Mouse (Mus musculus): Measurements from ENCODE around the gene Wnt7b.

DNA sequence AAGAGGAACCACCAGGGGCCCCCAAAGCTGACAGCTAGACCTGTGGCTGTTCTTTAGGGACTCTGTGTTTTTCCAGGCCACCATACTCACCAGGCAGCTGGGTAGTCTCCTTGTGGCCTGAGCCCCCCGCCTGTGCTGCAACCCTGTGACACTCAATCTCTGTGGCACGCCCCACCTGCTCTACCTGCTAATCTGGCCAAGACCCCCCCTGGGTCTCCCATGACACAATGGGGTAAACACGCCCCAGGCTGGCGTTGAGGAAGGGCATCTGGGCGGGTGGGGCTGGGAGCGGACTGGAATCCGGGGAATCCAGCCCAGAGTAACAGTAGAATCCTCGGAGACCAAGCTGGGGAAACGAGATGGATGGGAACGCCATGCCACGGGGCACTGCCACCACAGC lies 21.4 kb downstream of the Wnt7b start:
- TF ChIP-seq MAFK (IDR thresholded peaks at IDR 0.05; ENCODE audit: insufficient read depth, low read depth, low read length) (no peak), ZC3H11A (IDR thresholded peaks at IDR 0.05; ENCODE audit: borderline replicate concordance, low read depth, low read length) (no peak), ZNF384 (IDR thresholded peaks at IDR 0.05; ENCODE audit: low read depth, low read length) (no peak), HCFC1 (IDR thresholded peaks at IDR 0.05; ENCODE audit: borderline replicate concordance, insufficient read depth, low read length) (no peak)
